Mouse (Mus musculus) forebrain, postnatal 0 days (tissue): ENCODE measurements around the gene Tmem196. TPM values are rescaled to one million over a fixed set of nuclear protein-coding genes. Genes with fewer than 3 reads are reported as not detected.

Source experiments
- ATAC-seq: fragments of 200-750 bp; cut with Nextera tagmentation; 2 replicates; pipeline ENCODE4 v1.8.0; 2017; ENCODE audit warnings: mild to moderate bottlenecking, moderate library complexity
- DNase-seq: peaks from one replicate; pipeline ENCODE4 v3.0.0-alpha.2; 2015
- H3K27ac ChIP-seq: fragments of 300-500 bp; sonication (generic); 2 replicates; pipeline ENCODE4 v1.5.1; 2014; ENCODE audit warnings: low read depth, mild to moderate bottlenecking, antibody characterized with exemption, low read length, moderate library complexity, mixed read lengths
- H3K27me3 ChIP-seq: fragments of 300-500 bp; sonication (generic); 2 replicates; pipeline ENCODE4 v1.6.1; 2014; ENCODE audit warnings: mild to moderate bottlenecking, low read length, mixed read lengths; ENCODE audit not compliant: insufficient read depth
- H3K36me3 ChIP-seq: fragments of 300-500 bp; sonication (generic); 2 replicates; pipeline ENCODE4 v1.6.1; 2014; ENCODE audit warnings: mild to moderate bottlenecking, moderate library complexity; ENCODE audit not compliant: insufficient read depth
- H3K4me1 ChIP-seq: fragments of 300-500 bp; sonication (generic); 2 replicates; pipeline ENCODE4 v1.6.1; 2014; ENCODE audit warnings: antibody characterized with exemption; ENCODE audit not compliant: insufficient read depth
- H3K4me2 ChIP-seq: fragments of 300-500 bp; sonication (generic); 2 replicates; pipeline ENCODE4 v1.6.1; 2014; ENCODE audit warnings: low read depth, mild to moderate bottlenecking, moderate library complexity
- H3K4me3 ChIP-seq: fragments of 300-500 bp; sonication (generic); 2 replicates; pipeline ENCODE4 v1.5.1; 2014; ENCODE audit warnings: low read depth, low read length, mixed read lengths
- H3K9ac ChIP-seq: fragments of 300-500 bp; sonication (generic); 2 replicates; pipeline ENCODE4 v1.6.1; 2014; ENCODE audit warnings: mild to moderate bottlenecking
- H3K9me3 ChIP-seq: fragments of 300-500 bp; sonication (generic); 2 replicates; pipeline ENCODE4 v1.6.1; 2016; ENCODE audit warnings: low read length
- CTCF ChIP-seq: sonication (generic); IDR thresholded peaks from 2 replicates; pipeline ENCODE4 v1.5.1; 2016; ENCODE audit warnings: antibody characterized with exemption, control low read depth, low read depth
- WGBS: fragments of 180-500 bp; shearing (Covaris S2); extraction: QIAGEN DNeasy Blood & Tissue Kit; methylation state at CpG from one replicate; pipeline ENCODE4 v1.1.7; 2014; 5-methylcytosine and 5-hydroxymethylcytosine counted together
- polyA plus RNA-seq: library from polyadenylated mRNA; unstranded; fragments of >200 nt; fragmentation: Nextera tagmentation; extraction: Ambion mirVana; gene quantifications from 2 replicates; pipeline ENCODE4 v1.2.1, GENCODE M21; 2015
- total RNA-seq: library from RNA; depleted of rRNA; stranded (reverse); fragments of >200 nt; gene quantifications from 2 replicates; pipeline ENCODE4 v1.2.3, GENCODE M21; 2014; rRNA removed

The Tmem196 gene
- total RNA-seq: 13.4 and 16.0 TPM in 2 replicates
- polyA plus RNA-seq: 3.5 and 11.4 TPM in 2 replicates

DNA sequence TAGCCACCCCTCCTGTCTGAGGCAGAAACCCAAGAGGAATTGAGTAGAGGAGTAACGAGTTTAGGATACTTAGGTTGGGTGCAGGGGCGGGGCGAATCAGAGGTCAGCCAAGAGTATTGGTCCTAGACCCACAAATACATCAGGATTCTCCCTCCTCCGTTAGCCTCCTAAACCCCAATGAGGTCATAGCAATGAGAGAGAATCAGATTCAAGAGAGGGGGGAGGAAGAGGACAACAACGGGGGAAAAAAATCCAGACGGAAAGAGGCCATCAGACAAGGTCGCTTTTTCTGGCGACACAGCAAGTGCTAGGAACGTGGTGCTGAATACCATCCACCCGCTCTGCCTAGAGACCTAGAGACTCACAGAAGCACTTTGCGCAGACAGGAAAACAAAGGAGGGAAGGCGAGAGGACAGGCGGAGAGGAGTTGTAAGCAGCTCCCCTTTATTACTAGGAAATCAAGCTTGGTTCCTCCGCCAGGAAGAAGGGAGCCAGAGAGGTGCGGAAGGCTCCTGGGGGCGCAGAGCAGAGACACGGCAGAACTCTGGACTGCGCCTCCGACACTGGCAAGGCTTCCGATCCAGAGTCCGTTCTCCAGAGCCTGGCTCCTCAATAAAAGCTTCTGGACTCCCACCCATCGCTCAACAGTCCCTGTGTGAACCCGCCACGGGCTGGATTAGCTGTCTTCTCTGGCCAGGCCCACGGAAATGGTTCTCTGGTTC is at the start of gene Tmem196:
Gene Tmem196, plus strand, starts transcription at position 234 of the 722 bp plus-strand sequence.
- H3K36me3 ChIP-seq: no peaks in the 10 kb centered on the region
- WGBS: 3% methylated on average over 25 of the region's 25 CpGs
- H3K4me3 ChIP-seq: peak within 1 kb of the TSS; percentile 60
- peak within 1 kb of the TSS; percentile 35; the same call in 1 of the 2 replicates for H3K27ac ChIP-seq
- peak within 1 kb of the TSS; percentile 68 for H3K9ac ChIP-seq
- TF ChIP-seq CTCF: no peak
- DNase-seq (peak; percentile 60), ATAC-seq (peak; percentile 85)
- no peaks in the 10 kb centered on the region for H3K27me3 ChIP-seq
- peak within 1 kb of the TSS; percentile 91 for H3K4me2 ChIP-seq
- H3K9me3 ChIP-seq: no peaks in the 10 kb centered on the region
- no peaks in the 10 kb centered on the region for H3K4me1 ChIP-seq

DNA sequence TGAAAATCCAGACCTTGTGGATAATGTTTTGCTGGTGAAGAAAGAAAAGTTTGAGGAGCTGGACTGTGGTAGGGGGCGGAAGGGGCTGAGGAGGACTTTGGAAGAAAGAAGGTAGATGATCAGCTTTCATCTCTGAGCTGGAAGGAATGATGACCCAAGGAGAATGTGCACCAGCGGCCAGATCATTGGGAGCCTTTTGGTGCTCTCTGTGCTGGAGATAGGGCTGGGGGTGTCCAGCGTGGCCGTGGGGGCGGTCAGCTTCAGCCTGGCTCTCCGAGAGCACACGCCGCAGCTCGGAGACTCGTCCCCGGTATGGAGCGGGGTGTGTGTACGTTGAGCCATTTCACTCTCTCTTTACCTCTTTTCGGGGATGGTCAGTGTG is 680 bp downstream of the Tmem196 start:
- Histone ChIP-seq H3K4me2 (peak overlapping the region; percentile 91), H3K27ac (no peak overlapping the region), H3K27me3 (no peaks in the 10 kb centered on the region), H3K9me3 (no peaks in the 10 kb centered on the region), H3K9ac (peak overlapping the region; percentile 68), H3K4me3 (peak overlapping the region; percentile 60), H3K4me1 (no peaks in the 10 kb centered on the region), H3K36me3 (no peaks in the 10 kb centered on the region)
- no peak for TF ChIP-seq CTCF
- ATAC-seq (peak; percentile 70), DNase-seq (peak; percentile 26)
- WGBS: 2% methylated on average over 14 of the region's 14 CpGs

DNA sequence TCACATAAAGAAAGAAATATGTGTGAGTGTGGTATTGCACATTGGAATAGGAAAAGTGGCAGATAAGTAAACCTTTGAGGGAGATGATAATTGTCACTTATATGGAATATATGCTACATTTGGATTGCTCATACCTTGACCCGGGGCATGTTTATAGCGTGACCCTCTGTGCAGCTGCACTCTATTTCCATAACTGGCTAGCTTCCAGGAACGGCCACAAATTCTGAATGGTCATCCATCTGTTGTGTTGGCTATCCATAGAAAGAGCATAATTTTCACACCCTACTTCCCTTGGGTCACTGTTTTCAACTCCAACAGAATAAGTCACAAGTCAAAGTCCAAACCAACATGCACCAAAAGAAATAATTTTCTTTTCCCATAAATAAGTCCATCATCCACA is 11.4 kb downstream of the Tmem196 start:
- no peaks in the 10 kb centered on the region for H3K36me3 ChIP-seq
- ATAC-seq (no peak), DNase-seq (no peak)
- no peak overlapping the region for H3K9ac ChIP-seq
- no peak overlapping the region for H3K4me2 ChIP-seq
- no peaks in the 10 kb centered on the region for H3K27me3 ChIP-seq
- no peaks in the 10 kb centered on the region for H3K4me1 ChIP-seq
- no peak for TF ChIP-seq CTCF
- 62% methylated on average over 3 of the region's 3 CpGs for WGBS
- no peak overlapping the region for H3K27ac ChIP-seq
- H3K9me3 ChIP-seq: no peaks in the 10 kb centered on the region
- no peak overlapping the region for H3K4me3 ChIP-seq

DNA sequence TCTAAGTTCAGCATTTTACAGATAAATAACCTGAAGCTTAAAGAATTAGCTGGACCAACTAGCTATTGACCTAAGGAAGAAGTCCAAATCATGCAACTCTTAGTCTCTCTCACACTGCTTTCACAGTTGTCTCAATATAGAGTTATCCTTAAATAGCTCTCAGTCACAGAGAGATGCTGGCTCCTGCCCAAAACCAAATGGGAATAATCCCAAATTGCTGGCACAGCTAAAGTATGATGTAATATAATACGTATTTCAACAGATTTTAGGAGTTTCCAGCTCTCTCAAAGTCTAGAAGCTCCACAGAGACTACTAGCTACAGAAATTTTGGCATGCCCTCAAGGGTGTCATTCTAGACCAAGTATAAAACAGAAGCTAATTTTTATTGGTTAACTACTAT is 15.1 kb downstream of the Tmem196 start:
- no peak for TF ChIP-seq CTCF
- DNase-seq: peak; percentile 75
- no peaks in the 10 kb centered on the region for H3K9me3 ChIP-seq
- H3K9ac ChIP-seq: no peak overlapping the region
- no peaks in the 10 kb centered on the region for H3K4me1 ChIP-seq
- H3K27ac ChIP-seq: no peak overlapping the region
- no peak overlapping the region for H3K4me3 ChIP-seq
- 29% methylated on average over 1 of the region's 1 CpGs for WGBS
- H3K36me3 ChIP-seq: no peaks in the 10 kb centered on the region
- no peak overlapping the region for H3K4me2 ChIP-seq
- ATAC-seq: 0 out of 2 replicates have a peak, but pooled peaks have one; percentile 42
- H3K27me3 ChIP-seq: no peaks in the 10 kb centered on the region

DNA sequence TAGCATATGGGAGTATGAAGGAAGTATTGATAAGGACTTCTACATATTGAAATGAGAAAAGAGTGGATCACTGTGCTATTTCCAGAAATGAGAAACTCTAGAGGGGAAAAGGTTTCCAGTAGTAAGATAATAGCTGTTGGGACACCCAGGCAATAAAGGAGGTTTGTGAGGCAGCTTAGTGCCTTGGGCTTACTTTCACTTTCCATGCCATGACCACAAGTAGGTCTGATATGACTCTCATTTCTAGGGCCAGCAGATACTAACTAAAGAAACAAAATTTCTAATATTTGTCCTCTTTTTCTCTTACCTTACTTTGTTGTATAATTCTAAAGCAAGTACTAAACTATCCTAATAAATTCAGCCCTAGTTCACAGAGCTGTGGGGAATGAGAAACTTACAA is 19.8 kb downstream of the Tmem196 start:
- no peaks in the 10 kb centered on the region for H3K36me3 ChIP-seq
- no peak overlapping the region for H3K9ac ChIP-seq
- no peak for TF ChIP-seq CTCF
- H3K4me1 ChIP-seq: no peaks in the 10 kb centered on the region
- H3K27ac ChIP-seq: no peak overlapping the region
- H3K4me2 ChIP-seq: no peak overlapping the region
- no peaks in the 10 kb centered on the region for H3K9me3 ChIP-seq
- ATAC-seq (no peak), DNase-seq (no peak)
- no peak overlapping the region for H3K4me3 ChIP-seq
- no peaks in the 10 kb centered on the region for H3K27me3 ChIP-seq

DNA sequence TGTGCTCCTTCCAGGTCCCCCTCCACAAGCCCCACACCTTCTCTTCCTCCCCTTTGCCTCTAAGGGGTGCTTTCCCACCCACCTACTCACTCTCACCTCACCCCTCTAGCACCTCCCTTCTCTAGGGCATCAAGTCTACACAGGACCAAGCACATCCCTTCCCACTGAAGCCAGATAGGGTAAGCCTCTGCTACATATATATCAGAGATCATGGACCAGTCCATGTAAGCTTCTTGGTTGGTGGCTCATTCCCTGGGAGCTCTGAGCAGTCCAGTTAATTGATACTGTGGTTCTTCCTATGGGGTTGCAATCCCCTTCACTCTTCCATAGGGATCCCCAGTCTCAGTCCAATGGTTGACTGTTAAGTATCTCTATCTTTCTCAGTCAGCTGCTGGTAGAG is 24.4 kb downstream of the Tmem196 start:
- DNase-seq: no peak
- H3K36me3 ChIP-seq: no peaks in the 10 kb centered on the region
- no peaks in the 10 kb centered on the region for H3K4me1 ChIP-seq
- H3K4me2 ChIP-seq: no peak overlapping the region
- H3K27me3 ChIP-seq: no peaks in the 10 kb centered on the region
- no peak overlapping the region for H3K9ac ChIP-seq
- H3K4me3 ChIP-seq: no peak overlapping the region
- no peaks in the 10 kb centered on the region for H3K9me3 ChIP-seq
- no peak for TF ChIP-seq CTCF
- ATAC-seq: no peak
- H3K27ac ChIP-seq: no peak overlapping the region

DNA sequence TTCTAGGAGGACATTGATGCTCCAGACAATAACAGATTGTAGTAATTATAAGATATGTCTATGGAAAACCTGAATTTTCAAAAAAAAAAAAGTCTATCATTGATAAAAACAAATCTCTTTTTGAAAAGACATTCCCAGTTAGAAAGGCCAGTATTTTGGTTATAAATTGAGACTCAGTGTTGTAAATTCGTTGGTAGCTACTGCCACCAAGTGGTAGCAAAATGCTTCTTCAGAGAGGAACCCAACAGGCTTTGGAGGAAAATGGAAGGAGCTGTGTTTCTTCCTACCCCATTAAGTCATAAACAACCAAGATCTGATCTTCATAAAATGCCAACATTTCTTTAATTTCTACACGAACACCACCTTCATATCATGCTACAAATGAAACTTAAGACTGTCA is 36.1 kb downstream of the Tmem196 start:
- no peaks in the 10 kb centered on the region for H3K9me3 ChIP-seq
- H3K9ac ChIP-seq: no peak overlapping the region
- no peak overlapping the region for H3K4me2 ChIP-seq
- DNase-seq (peak; percentile 83), ATAC-seq (peak; percentile 61; the same call in 1 of the 2 replicates)
- no peaks in the 10 kb centered on the region for H3K4me1 ChIP-seq
- 1% methylated on average over 2 of the region's 2 CpGs for WGBS
- no peaks in the 10 kb centered on the region for H3K36me3 ChIP-seq
- no peaks in the 10 kb centered on the region for H3K27me3 ChIP-seq
- H3K27ac ChIP-seq: no peak overlapping the region
- no peak overlapping the region for H3K4me3 ChIP-seq
- TF ChIP-seq CTCF: peak; percentile 86
